Mouse (Mus musculus): ENCODE results near the gene Gm49342.
A peak's percentile ranks its signal among the peaks of the same experiment; 100 is the strongest.
"Not testable (repeated sequence)": the region's sequence is repeated elsewhere in the genome, so short reads cannot be mapped to it uniquely, and the experiment has no call there.

The Gm49342 gene

GRCm38 (mm10) chr14:50938119-50938908 lies 6.0 kb upstream of the Gm49342 start:
- no peak for DNase-seq

GRCm38 (mm10) chr14:50938940-50939339 lies 5.4 kb upstream of the Gm49342 start:
- no peak for DNase-seq

- not testable (repeated sequence) for DNase-seq
These were observed 334 bp downstream of the Gm49342 start for GRCm38 (mm10) chr14:50944668-50945033.

GRCm38 (mm10) chr14:50945081-50945480 lies 764 bp downstream of the Gm49342 start:
- not testable (repeated sequence) for DNase-seq

GRCm38 (mm10) chr14:50945526-50945925 lies 1.2 kb downstream of the Gm49342 start:
- DNase-seq, result not testable (repeated sequence)

GRCm38 (mm10) chr14:50955487-50955886 lies 11.2 kb downstream of the Gm49342 start:
- no peak for DNase-seq

- DNase-seq, result peak; percentile 61
These were observed 11.7 kb downstream of the Gm49342 start, which contains the start of gene Pnp2 for GRCm38 (mm10) chr14:50955942-50956508. Gene Pnp2, plus strand, starts transcription at chr14:50955992.

- DNase-seq, result not testable (repeated sequence)
These were observed 12.4 kb downstream of the Gm49342 start for GRCm38 (mm10) chr14:50956724-50957123.

- DNase-seq, result not testable (repeated sequence)
These were observed 12.8 kb downstream of the Gm49342 start for GRCm38 (mm10) chr14:50957146-50957545.

- not testable (repeated sequence) for DNase-seq
These were observed 14.1 kb downstream of the Gm49342 start for GRCm38 (mm10) chr14:50958289-50958995.

- no peak for DNase-seq
These were observed 24.1 kb downstream of the Gm49342 start for GRCm38 (mm10) chr14:50968216-50968980.

GRCm38 (mm10) chr14:50969041-50969440 lies 24.7 kb downstream of the Gm49342 start:
- no peak for DNase-seq

GRCm38 (mm10) chr14:50969558-50970544 lies 25.5 kb downstream of the Gm49342 start:
- no peak for DNase-seq

GRCm38 (mm10) chr14:50970822-50971221 lies 26.5 kb downstream of the Gm49342 start:
- no peak for DNase-seq

GRCm38 (mm10) chr14:50973054-50973453 lies 28.7 kb downstream of the Gm49342 start:
- DNase-seq, result not testable (repeated sequence)

- DNase-seq, result no peak
These were observed 29.4 kb downstream of the Gm49342 start for GRCm38 (mm10) chr14:50973700-50974099.

GRCm38 (mm10) chr14:50975001-50975400 lies 30.7 kb downstream of the Gm49342 start:
- DNase-seq, result no peak

- DNase-seq, result no peak
These were observed 32.4 kb downstream of the Gm49342 start for GRCm38 (mm10) chr14:50976674-50977073.

GRCm38 (mm10) chr14:50978451-50978850 lies 34.1 kb downstream of the Gm49342 start:
- DNase-seq, result not testable (repeated sequence)

GRCm38 (mm10) chr14:50979631-50980030 lies 35.3 kb downstream of the Gm49342 start:
- no peak for DNase-seq

GRCm38 (mm10) chr14:50981207-50981606 lies 36.9 kb downstream of the Gm49342 start:
- no peak for DNase-seq

- DNase-seq, result no peak
These were observed 37.5 kb downstream of the Gm49342 start for GRCm38 (mm10) chr14:50981837-50982236.

All from lung, postnatal 14 days (tissue).